Mouse (Mus musculus): ENCODE measurements at regions not wholly inside any gene's neighbourhood (a gene's known extent, or its start where the extent isn't known, plus 50 kb on each side); places are given as distances from the start of the nearest gene placed in this dataset.

DNA sequence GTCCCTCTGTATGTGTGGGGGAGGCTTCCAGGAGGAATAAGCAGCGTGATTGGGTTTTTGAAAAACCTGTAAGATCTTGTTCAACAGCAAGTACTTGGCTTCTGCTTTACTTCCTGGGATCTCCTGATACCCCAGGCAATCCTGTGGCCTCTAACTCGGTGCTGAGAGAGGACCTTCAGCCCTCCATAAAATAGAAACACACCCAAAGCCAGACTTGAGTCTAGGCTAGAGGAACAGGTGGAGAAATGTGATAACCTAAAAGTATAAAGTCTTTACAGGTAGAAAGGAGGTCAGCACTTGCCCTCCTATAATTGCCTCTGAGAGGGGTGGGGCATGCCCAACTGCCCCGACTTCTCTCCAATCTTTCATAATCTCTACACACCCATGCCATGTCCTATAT, 183.1 kb downstream of the Ankrd16 start:
- TF ChIP-seq NANOG (IDR thresholded peaks at IDR 0.05; ENCODE audit: borderline replicate concordance, low read length), result no peak
- no peak for TF ChIP-seq CTCF (conservative IDR thresholded peaks at IDR 0.05; ENCODE audit: low read length)
- no peak for TF ChIP-seq POU5F1 (IDR thresholded peaks at IDR 0.05; ENCODE audit: borderline replicate concordance, low read length)
- H3K4me3 ChIP-seq (replicated peaks; ENCODE audit: low read length), result no peak overlapping the region

GRCm38 (mm10) chr2:11965374-11965773, 187.7 kb downstream of the Ankrd16 start:
- Histone ChIP-seq H3K36me3 (ENCODE audit: insufficient read depth, low read length) (no peaks in the 10 kb centered on the region), H3K9me3 (ENCODE audit: low read length) (no peaks in the 10 kb centered on the region), H3K4me1 (replicated peaks; ENCODE audit: low read depth, low read length) (no peaks in the 10 kb centered on the region), H3K27me3 (ENCODE audit: insufficient read depth, low read length) (no peaks in the 10 kb centered on the region), H3K4me3 (replicated peaks; ENCODE audit: low read length) (no peak overlapping the region)
- TF ChIP-seq NANOG (IDR thresholded peaks at IDR 0.05; ENCODE audit: borderline replicate concordance, low read length), result no peak

More for the DNA sequence above, 183.1 kb downstream of the Ankrd16 start:
- Histone ChIP-seq H3K4me1 (replicated peaks; ENCODE audit: low read depth, low read length) (no peaks in the 10 kb centered on the region), H3K27me3 (ENCODE audit: insufficient read depth, low read length) (no peaks in the 10 kb centered on the region), H3K9me3 (ENCODE audit: low read length) (no peaks in the 10 kb centered on the region), H3K36me3 (ENCODE audit: insufficient read depth, low read length) (no peaks in the 10 kb centered on the region)

GRCm38 (mm10) chr2:11967001-11967400, 189.3 kb downstream of the Ankrd16 start:
- Histone ChIP-seq H3K27me3 (ENCODE audit: insufficient read depth, low read length) (no peaks in the 10 kb centered on the region), H3K4me1 (replicated peaks; ENCODE audit: low read depth, low read length) (no peaks in the 10 kb centered on the region), H3K36me3 (ENCODE audit: insufficient read depth, low read length) (no peaks in the 10 kb centered on the region), H3K4me3 (replicated peaks; ENCODE audit: low read length) (no peak overlapping the region), H3K9me3 (ENCODE audit: low read length) (no peaks in the 10 kb centered on the region)
- TF ChIP-seq NANOG (IDR thresholded peaks at IDR 0.05; ENCODE audit: borderline replicate concordance, low read length), result no peak
- no peak for TF ChIP-seq POU5F1 (IDR thresholded peaks at IDR 0.05; ENCODE audit: borderline replicate concordance, low read length)
- TF ChIP-seq CTCF (conservative IDR thresholded peaks at IDR 0.05; ENCODE audit: low read length), result no peak

GRCm38 (mm10) chr2:11971972-11972371, 194.3 kb downstream of the Ankrd16 start:
- Histone ChIP-seq H3K27me3 (ENCODE audit: insufficient read depth, low read length) (no peaks in the 10 kb centered on the region), H3K9me3 (ENCODE audit: low read length) (peaks cover 10% of the 10 kb centered on the region; the same call in 1 of the 2 replicates), H3K36me3 (ENCODE audit: insufficient read depth, low read length) (no peaks in the 10 kb centered on the region), H3K4me1 (replicated peaks; ENCODE audit: low read depth, low read length) (no peaks in the 10 kb centered on the region), H3K4me3 (replicated peaks; ENCODE audit: low read length) (no peak overlapping the region)
- no peak for TF ChIP-seq NANOG (IDR thresholded peaks at IDR 0.05; ENCODE audit: borderline replicate concordance, low read length)
- TF ChIP-seq POU5F1 (IDR thresholded peaks at IDR 0.05; ENCODE audit: borderline replicate concordance, low read length), result no peak
- no peak for TF ChIP-seq CTCF (conservative IDR thresholded peaks at IDR 0.05; ENCODE audit: low read length)

GRCm38 (mm10) chr2:12001938-12002899, 224.5 kb downstream of the Ankrd16 start:
- no peaks in the 10 kb centered on the region for H3K36me3 ChIP-seq (ENCODE audit: insufficient read depth, low read length)
- no peaks in the 10 kb centered on the region for H3K4me1 ChIP-seq (replicated peaks; ENCODE audit: low read depth, low read length)
- no peak overlapping the region for H3K4me3 ChIP-seq (replicated peaks; ENCODE audit: low read length)
- peaks cover 35% of the 10 kb centered on the region for H3K9me3 ChIP-seq (ENCODE audit: low read length)
- peak; percentile 51 for TF ChIP-seq CTCF (conservative IDR thresholded peaks at IDR 0.05; ENCODE audit: low read length)
- TF ChIP-seq NANOG (IDR thresholded peaks at IDR 0.05; ENCODE audit: borderline replicate concordance, low read length), result no peak
- TF ChIP-seq POU5F1 (IDR thresholded peaks at IDR 0.05; ENCODE audit: borderline replicate concordance, low read length), result no peak
- H3K27me3 ChIP-seq (ENCODE audit: insufficient read depth, low read length), result no peaks in the 10 kb centered on the region

- H3K36me3 ChIP-seq (ENCODE audit: insufficient read depth, low read length), result no peaks in the 10 kb centered on the region
- TF ChIP-seq POU5F1 (IDR thresholded peaks at IDR 0.05; ENCODE audit: borderline replicate concordance, low read length) (no peak), CTCF (conservative IDR thresholded peaks at IDR 0.05; ENCODE audit: low read length) (no peak), NANOG (IDR thresholded peaks at IDR 0.05; ENCODE audit: borderline replicate concordance, low read length) (no peak)
- H3K9me3 ChIP-seq (ENCODE audit: low read length), result peaks cover 24% of the 10 kb centered on the region
- no peaks in the 10 kb centered on the region for H3K4me1 ChIP-seq (replicated peaks; ENCODE audit: low read depth, low read length)
- no peaks in the 10 kb centered on the region for H3K27me3 ChIP-seq (ENCODE audit: insufficient read depth, low read length)
- no peak overlapping the region for H3K4me3 ChIP-seq (replicated peaks; ENCODE audit: low read length)
Measured at GRCm38 (mm10) chr2:12004330-12004729, 226.7 kb downstream of the Ankrd16 start.

DNA sequence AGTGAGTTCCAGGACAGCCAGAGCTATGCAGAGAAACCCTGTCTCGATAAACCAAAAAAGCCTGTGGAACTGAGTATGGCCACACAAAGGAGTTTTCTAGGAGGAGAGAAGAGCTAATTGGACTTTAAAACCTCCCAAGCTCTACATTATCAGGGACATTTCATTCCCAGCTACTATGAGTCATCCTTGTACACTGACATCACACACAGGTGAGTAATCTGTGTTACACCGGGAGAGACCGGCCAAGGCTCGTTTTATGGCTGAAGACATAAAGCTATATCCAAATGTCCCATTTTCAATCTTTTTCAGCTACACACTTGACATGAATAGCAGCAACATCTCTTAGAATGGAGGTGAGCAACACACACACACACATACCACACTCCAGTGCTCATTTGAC, 229.5 kb downstream of the Ankrd16 start:
- Histone ChIP-seq H3K36me3 (ENCODE audit: insufficient read depth, low read length) (no peaks in the 10 kb centered on the region), H3K4me3 (replicated peaks; ENCODE audit: low read length) (no peak overlapping the region), H3K4me1 (replicated peaks; ENCODE audit: low read depth, low read length) (no peaks in the 10 kb centered on the region), H3K27me3 (ENCODE audit: insufficient read depth, low read length) (no peaks in the 10 kb centered on the region), H3K9me3 (ENCODE audit: low read length) (0 out of 2 replicates have a peak, but pooled peaks cover 9% of the 10 kb centered on the region)
- TF ChIP-seq POU5F1 (IDR thresholded peaks at IDR 0.05; ENCODE audit: borderline replicate concordance, low read length), result no peak
- TF ChIP-seq CTCF (conservative IDR thresholded peaks at IDR 0.05; ENCODE audit: low read length), result no peak
- TF ChIP-seq NANOG (IDR thresholded peaks at IDR 0.05; ENCODE audit: borderline replicate concordance, low read length), result no peak

DNA sequence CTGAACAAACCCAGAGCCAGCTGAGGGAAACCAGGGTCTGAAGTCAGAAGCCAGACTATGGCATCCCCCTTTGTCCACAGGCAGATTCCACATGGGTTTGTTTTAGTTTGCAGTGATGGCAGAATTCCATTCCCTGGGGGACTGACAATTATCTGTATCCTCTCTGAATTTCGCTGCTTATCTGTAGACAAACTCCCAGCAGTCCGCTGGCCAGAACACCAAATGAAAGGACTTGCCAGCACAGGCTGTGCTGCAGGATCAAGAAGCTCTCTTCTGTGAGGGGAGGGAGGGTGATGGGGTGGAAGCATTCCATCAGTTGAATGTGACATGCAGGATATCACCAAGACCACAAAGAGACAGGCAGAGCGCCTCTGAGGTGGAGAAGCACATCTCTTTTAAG, 233.8 kb downstream of the Ankrd16 start:
- TF ChIP-seq NANOG (IDR thresholded peaks at IDR 0.05; ENCODE audit: borderline replicate concordance, low read length) (no peak), CTCF (conservative IDR thresholded peaks at IDR 0.05; ENCODE audit: low read length) (no peak), POU5F1 (IDR thresholded peaks at IDR 0.05; ENCODE audit: borderline replicate concordance, low read length) (no peak)
- Histone ChIP-seq H3K27me3 (ENCODE audit: insufficient read depth, low read length) (no peaks in the 10 kb centered on the region), H3K9me3 (ENCODE audit: low read length) (0 out of 2 replicates have a peak, but pooled peaks cover 9% of the 10 kb centered on the region), H3K36me3 (ENCODE audit: insufficient read depth, low read length) (no peaks in the 10 kb centered on the region), H3K4me1 (replicated peaks; ENCODE audit: low read depth, low read length) (no peaks in the 10 kb centered on the region), H3K4me3 (replicated peaks; ENCODE audit: low read length) (no peak overlapping the region)

Measured in E14TG2a.4 (cell line).